Mouse (Mus musculus): ENCODE measurements around the gene Wwc2. TPM values are rescaled to one million over a fixed set of nuclear protein-coding genes. Genes with fewer than 3 reads are reported as not detected.
"Not testable (repeated sequence)": the region's sequence is repeated elsewhere in the genome, so short reads cannot be mapped to it uniquely, and the experiment has no call there.

Gene Wwc2
- total RNA-seq, 2 experiments from 2014 or later: 27.1 to 27.3 TPM

GRCm38 (mm10) chr8:47845956-47846355 lies 144.8 kb downstream of the Wwc2 start:
- no peak for DNase-seq

GRCm38 (mm10) chr8:47843651-47844050 lies 147.1 kb downstream of the Wwc2 start:
- DNase-seq: no peak

DNA sequence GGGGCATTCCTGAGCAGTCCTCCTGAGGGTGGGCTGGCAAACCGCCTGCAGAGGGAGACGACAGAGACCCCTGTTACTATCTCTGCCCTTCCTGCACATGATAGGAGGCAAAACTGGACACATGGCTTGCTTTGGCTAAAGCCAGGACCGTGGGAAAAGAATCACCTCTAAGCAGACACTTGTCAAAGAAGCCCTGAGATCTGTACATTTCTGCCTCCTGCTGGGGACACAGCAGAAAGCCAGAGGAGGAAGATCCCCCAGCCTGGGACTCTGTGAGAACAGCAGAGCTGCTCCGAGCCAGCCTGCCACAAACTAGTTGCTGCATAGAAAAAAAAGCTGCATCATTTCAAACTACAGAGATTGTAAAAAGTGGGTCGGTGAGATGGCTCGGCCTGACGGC lies 147.7 kb downstream of the Wwc2 start:
- no peak for DNase-seq

DNA sequence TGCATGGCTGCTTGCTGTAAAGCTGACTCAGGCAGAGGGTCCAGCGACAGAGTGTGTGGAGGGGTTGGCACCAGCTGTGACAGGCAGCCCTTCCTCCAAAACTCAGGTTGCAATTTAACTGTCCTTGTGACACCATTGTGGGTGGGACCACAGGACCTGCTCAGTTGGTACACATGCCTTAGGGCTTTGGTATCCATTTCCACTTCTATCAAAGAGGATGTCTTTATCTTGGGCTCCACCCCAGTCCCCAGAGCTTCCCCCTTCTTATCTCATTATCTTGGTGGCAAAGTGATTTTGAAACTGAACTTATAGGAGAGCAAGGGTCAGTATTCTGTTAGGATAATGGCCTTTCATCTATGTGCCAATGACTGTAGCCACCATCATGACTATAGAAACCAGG lies 156.8 kb downstream of the Wwc2 start:
- DNase-seq: no peak

GRCm38 (mm10) chr8:47832616-47833015 lies 158.1 kb downstream of the Wwc2 start:
- DNase-seq: no peak

DNA sequence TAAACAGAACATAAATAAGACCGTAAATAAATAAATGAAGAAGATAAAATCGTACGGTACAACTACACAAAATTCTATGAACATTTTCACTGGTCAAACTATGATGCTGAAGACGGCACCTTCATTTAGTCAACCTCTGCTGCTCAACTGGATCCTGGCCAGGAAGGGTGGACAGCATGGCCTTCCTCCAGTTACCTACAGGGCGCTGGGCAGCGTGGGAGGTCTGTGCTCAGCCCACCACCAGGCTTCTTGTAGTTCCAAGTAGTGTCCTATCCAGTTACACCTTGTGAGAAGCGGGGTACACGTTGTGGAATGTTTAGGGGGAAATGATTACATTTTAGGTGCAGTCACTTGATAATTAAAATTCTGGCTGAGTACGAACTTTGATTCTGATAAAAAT lies 163.8 kb downstream of the Wwc2 start:
- DNase-seq: no peak

GRCm38 (mm10) chr8:47825596-47825995 lies 165.1 kb downstream of the Wwc2 start:
- no peak for DNase-seq

DNA sequence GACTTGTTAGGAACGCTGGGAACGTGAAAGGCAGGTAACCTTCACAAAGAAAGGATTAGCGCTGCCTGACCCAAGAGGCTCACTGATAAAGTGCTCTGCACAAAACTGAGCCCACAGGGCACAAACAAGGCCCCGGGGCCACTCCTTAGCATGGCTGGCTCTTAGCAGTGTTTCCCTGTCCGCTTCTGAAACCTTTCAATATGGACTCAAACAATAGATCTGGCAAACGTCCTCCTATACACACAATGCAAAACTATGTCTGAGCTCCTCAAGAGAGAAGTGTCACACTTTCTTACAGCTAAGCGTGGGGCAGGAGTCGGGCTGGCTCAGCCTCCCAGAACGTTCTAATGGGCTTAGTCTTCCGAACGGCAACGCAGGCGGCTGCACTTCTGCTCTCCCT lies 166.5 kb downstream of the Wwc2 start, which contains the start of gene Cldn22:
Gene Cldn22, plus strand, starts transcription at position 301 of the 400 bp plus-strand sequence.
- no peak for DNase-seq

DNA sequence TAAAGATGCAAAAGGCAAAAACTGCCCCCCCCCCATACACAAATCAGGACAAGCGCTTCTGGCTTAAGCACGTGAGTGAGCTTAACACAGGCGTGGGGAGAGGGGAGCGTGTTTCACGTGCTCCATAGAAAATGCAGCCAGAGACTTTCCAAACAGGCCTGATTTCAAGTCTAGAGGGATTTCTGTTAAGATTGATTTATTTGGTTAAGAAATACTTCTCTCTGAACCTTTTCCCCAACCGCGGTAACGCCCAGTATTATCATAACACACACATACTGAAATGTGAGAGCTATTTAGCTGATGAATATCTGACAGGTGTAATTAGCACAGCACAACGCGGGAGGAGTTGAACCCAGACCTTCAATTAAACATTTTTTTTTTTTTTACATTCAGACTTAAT lies 166.9 kb downstream of the Wwc2 start:
- no peak for DNase-seq

DNA sequence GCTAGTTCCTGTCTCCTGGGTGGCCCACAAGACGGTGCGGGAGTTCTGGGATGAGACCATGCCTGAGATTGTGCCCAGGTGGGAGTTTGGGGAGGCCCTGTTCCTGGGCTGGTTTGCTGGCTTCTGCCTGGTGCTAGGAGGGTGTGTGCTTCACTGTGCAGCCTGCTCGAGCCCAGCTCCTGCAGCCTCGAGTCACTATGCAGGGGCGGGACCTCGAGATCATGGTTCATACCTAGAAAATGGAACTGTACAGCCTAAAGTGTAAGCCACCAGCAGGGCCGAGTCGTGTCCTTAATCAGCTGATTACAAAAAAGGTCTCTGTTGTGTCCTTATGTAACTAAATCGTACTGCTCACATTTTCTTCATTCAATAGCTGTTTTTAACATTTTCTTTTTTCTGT lies 168.2 kb downstream of the Wwc2 start:
- DNase-seq: not testable (repeated sequence)

DNA sequence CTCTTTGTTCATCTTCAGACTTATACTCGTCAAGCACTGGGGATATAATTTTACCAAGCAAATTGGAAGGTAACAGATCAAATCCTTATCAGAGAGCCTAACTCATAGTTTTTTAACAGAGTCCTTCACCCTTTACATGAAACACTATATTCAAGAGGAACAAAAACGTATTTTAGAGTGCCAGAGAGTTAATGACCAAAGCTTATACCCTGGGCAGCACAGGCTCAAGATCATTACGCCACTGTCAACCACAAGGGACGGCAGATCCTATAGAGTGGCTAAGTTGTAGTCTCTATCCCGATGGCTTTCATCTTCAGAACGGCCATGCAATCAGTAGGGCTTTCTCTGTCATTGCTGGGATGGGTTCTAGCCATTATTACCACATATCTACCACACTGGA lies 168.9 kb downstream of the Wwc2 start, which contains the start of gene Cldn24:
Gene Cldn24, plus strand, starts transcription at position 301 of the 400 bp plus-strand sequence.
- no peak for DNase-seq

- no peak for DNase-seq
Observed at GRCm38 (mm10) chr8:47820914-47821772, 169.6 kb downstream of the Wwc2 start.

DNA sequence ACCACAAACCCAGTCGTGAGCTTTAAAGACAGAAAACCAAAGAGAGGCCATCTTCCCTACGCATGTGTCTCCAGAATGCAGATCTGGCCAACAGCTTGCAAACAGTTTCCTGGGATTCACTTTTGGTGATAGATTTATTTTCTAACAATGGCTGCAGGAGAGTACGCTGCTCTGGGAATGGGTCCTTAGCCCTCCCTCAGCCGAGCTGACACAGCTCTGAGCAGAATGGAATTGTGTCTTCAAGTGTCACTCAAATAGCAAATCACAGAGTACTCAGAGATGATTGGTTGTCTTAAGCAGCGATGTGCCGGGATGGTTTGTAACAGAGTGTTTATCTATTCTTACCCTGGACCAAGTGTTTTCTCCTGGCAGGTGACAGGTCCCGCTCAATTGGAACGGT lies 171.7 kb downstream of the Wwc2 start:
- DNase-seq: no peak

GRCm38 (mm10) chr8:47811221-47811620 lies 179.5 kb downstream of the Wwc2 start:
- DNase-seq: no peak

- no peak for DNase-seq
Observed at GRCm38 (mm10) chr8:47810666-47811015, 180.1 kb downstream of the Wwc2 start.

- no peak for DNase-seq
Observed at GRCm38 (mm10) chr8:47809970-47810665, 180.6 kb downstream of the Wwc2 start.

- no peak for DNase-seq
Observed at GRCm38 (mm10) chr8:47804262-47804661, 186.5 kb downstream of the Wwc2 start.

DNA sequence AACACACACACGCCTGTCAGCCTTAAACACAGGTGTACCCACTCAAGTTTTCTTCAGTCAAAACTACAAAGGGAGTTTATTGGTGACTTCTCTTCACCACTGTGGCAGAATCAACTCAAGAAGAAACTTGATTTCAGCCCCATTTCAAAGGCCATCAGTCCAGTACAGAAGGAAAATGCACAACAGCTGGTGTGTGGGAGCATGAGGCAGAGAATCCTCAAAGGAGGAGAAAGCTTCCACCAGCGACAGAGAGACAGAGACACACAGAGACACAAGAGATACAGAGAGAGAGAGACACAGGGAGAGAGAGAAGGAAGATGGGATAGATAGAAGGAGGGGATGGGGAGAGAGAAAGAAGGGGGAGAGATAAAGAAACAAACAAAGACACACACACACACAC lies 188.4 kb downstream of the Wwc2 start:
- no peak for DNase-seq

- DNase-seq: no peak
Observed at GRCm38 (mm10) chr8:47799438-47799837, 191.3 kb downstream of the Wwc2 start.

DNA sequence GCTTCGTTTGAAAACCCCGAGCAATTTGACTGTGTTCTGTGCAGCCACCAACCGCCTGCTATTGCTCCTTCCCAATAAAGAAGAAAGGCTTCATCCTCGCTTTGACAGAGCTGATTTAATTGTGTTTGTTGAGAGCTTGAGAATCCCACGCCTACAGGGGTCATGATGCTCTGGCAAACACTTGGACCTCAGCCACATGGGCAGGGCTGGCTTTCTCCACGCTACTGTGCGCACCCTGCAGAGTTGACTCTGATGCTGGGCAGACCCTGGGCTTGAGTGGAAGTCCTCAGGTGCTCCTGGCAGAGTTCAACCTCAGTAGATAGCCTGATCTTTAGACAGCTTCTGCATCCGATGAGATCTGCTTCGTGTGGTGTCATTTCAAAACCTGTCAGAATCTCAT lies 198.7 kb downstream of the Wwc2 start:
- DNase-seq: no peak

- DNase-seq: no peak
Observed at GRCm38 (mm10) chr8:47787705-47788104, 203.0 kb downstream of the Wwc2 start.

DNA sequence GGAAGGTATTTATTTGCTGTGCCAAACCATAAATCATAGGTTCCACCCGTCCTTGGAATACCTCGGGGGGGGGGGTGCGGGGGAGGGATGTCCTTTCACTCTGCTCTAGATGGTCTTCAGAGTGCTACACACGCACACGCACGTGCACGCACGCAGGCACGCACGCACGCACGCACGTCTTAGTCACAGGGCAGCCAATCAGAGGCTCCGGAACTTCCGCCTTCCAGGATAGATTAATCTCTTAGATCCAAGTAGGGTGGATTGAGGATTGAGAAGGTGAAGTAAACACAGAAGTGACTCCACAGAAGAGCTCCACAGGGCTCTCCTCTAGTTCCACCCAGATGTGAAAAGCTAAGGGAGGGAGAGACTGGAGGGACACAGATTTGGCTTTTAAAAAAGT lies 204.4 kb downstream of the Wwc2 start:
- no peak for DNase-seq

DNA sequence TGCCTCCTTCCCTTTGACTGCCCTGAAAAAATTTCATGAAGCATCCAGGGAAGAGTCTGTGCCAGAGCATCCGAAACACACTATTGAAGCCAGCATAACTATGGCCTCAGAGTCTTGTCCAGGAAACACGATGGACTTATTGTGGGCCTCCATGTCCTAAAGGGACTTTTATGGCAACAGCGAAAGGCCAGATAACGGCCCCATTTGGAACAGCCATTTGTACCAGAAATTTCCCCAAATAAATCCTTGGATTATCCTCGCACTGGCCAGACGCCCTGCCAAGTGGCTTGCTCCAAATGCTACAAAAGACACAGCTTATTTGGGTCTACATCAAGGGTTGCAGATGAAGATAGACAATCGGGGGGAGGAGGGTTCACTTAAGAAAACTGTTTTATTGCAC lies 206.3 kb downstream of the Wwc2 start:
- no peak for DNase-seq

GRCm38 (mm10) chr8:47783944-47784343 lies 206.8 kb downstream of the Wwc2 start:
- DNase-seq: no peak
